Comparison of ENCODE assay signal across 8 mouse cellular contexts in genomic region chr11:106976194-106976593, GRCm38 (mm10). TPM values are rescaled to one million over a fixed set of nuclear protein-coding genes. Genes with fewer than 3 reads are reported as not detected.
A peak's percentile ranks its signal among the peaks of the same experiment; 100 is the strongest.
DNase-seq lines count a peak whose midpoint lies in the region; ATAC-seq and TF ChIP-seq lines count a peak whose summit lies in the region.

No protein-coding gene starts in this region.

- peaks cover 6% of the 10 kb centered on the region for H3K4me1 ChIP-seq in heart, embryonic 13.5 days
- H3K4me1 ChIP-seq in stomach, postnatal 0 days (replicated peaks; ENCODE audit: control insufficient read depth, insufficient read depth), result no peaks in the 10 kb centered on the region

- H3K36me3 ChIP-seq in heart, embryonic 13.5 days, result no peaks in the 10 kb centered on the region
- no peaks in the 10 kb centered on the region for H3K36me3 ChIP-seq in stomach, postnatal 0 days (ENCODE audit: control insufficient read depth, insufficient read depth, low read length)

- H3K4me3 ChIP-seq in heart, embryonic 13.5 days, result no peak overlapping the region
- no peak overlapping the region for H3K4me3 ChIP-seq in stomach, postnatal 0 days (ENCODE audit: low read depth, low read length)

- peak; percentile 21 for DNase-seq in ovary, postnatal 14 days (ENCODE audit: low spot score)
- DNase-seq in ovary, adult 18-20 months (ENCODE audit: low spot score), result no peak
- peak; percentile 80 to 83 for DNase-seq in kidney, postnatal 36 days
- DNase-seq in stomach, postnatal 0 days (ENCODE audit: low spot score), result no peak
- DNase-seq in Muller cell, postnatal 12 days (ENCODE audit: inconsistent ontology term), result no peak
- DNase-seq in cerebellum, adult 8-10 months, result no peak

- TF ChIP-seq CTCF in stomach, postnatal 0 days (IDR thresholded peaks at IDR 0.05; ENCODE audit: low read depth), result no peak

- WGBS in heart, embryonic 13.5 days, result 63% methylated on average over 8 of the region's 8 CpGs
- WGBS in stomach, postnatal 0 days, result 50% methylated on average over 8 of the region's 8 CpGs

- no peaks in the 10 kb centered on the region for H3K27me3 ChIP-seq in heart, embryonic 13.5 days (replicated peaks)
- no peaks in the 10 kb centered on the region for H3K27me3 ChIP-seq in stomach, postnatal 0 days (ENCODE audit: control insufficient read depth, insufficient read depth, low read length)

- no peak for ATAC-seq in heart, embryonic 13.5 days (ENCODE audit: extremely low read depth, insufficient number of reproducible peaks, low FRiP score, low TSS enrichment)
- ATAC-seq in stomach, postnatal 0 days (ENCODE audit: low FRiP score, low TSS enrichment), result peak; percentile 63
- no peak for ATAC-seq in erythroid progenitor cell, adult 5-6 weeks (replicated peaks; ENCODE audit: low FRiP score, poor library complexity, severe bottlenecking)

- H3K4me2 ChIP-seq in heart, embryonic 13.5 days, result no peak overlapping the region
- no peak overlapping the region for H3K4me2 ChIP-seq in stomach, postnatal 0 days (replicated peaks; ENCODE audit: low read depth)

- 0 out of 2 replicates have a peak overlapping the region, but pooled peaks have one; percentile 19 for H3K9ac ChIP-seq in heart, embryonic 13.5 days
- H3K9ac ChIP-seq in stomach, postnatal 0 days (ENCODE audit: low read length), result no peak overlapping the region; the same call in 1 of the 2 replicates

- no peak for TF ChIP-seq EP300 in stomach, postnatal 0 days (optimal IDR thresholded peaks at IDR 0.05)

- peak overlapping the region; percentile 25; the same call in 1 of the 2 replicates for H3K27ac ChIP-seq in heart, embryonic 13.5 days (replicated peaks)
- H3K27ac ChIP-seq in stomach, postnatal 0 days (replicated peaks), result peak overlapping the region; percentile 46; the same call in 1 of the 2 replicates

- no peaks in the 10 kb centered on the region for H3K9me3 ChIP-seq in heart, embryonic 13.5 days
- H3K9me3 ChIP-seq in stomach, postnatal 0 days (ENCODE audit: control insufficient read depth, low read length), result no peaks in the 10 kb centered on the region

RNA-seq across cellular contexts. Expression of gene Kpna2, which starts 23.1 kb away (rescaled TPM):
- polyA plus RNA-seq in heart, embryonic 13.5 days (2015; fragmentation: Nextera tagmentation; extraction: Ambion mirVana), result 281 and 299 TPM in 2 replicates
- 146 and 158 TPM in 2 replicates for polyA plus RNA-seq in stomach, postnatal 0 days (2015; fragmentation: Nextera tagmentation; extraction: Ambion mirVana)
- 456 and 494 TPM in 2 replicates for total RNA-seq in erythroid progenitor cell, adult 5-6 weeks (2015; ENCODE audit: low replicate concordance)
- 286 and 365 TPM in 2 replicates for total RNA-seq in erythroid progenitor cell, adult 5-6 weeks (2017; ENCODE audit: low replicate concordance)

RNA-seq across cellular contexts. Expression of gene 1810010H24Rik, which starts 49.3 kb away (rescaled TPM):
- 1.9 and 2.0 TPM in 2 replicates for polyA plus RNA-seq in heart, embryonic 13.5 days (2015; fragmentation: Nextera tagmentation; extraction: Ambion mirVana)
- polyA plus RNA-seq in stomach, postnatal 0 days (2015; fragmentation: Nextera tagmentation; extraction: Ambion mirVana), result 6.3 and 6.8 TPM in 2 replicates
- 2.5 TPM in 1 of 2 replicates, not detected in the other for total RNA-seq in erythroid progenitor cell, adult 5-6 weeks (2015; ENCODE audit: low replicate concordance)
- total RNA-seq in erythroid progenitor cell, adult 5-6 weeks (2017; ENCODE audit: low replicate concordance), result not detected in 2 replicates

RNA-seq across cellular contexts. Expression of gene Smurf2, which starts 55.7 kb away (rescaled TPM):
- polyA plus RNA-seq in heart, embryonic 13.5 days (2015; fragmentation: Nextera tagmentation; extraction: Ambion mirVana), result 9.7 and 10.2 TPM in 2 replicates
- 6.9 and 7.1 TPM in 2 replicates for polyA plus RNA-seq in stomach, postnatal 0 days (2015; fragmentation: Nextera tagmentation; extraction: Ambion mirVana)
- total RNA-seq in erythroid progenitor cell, adult 5-6 weeks (2015; ENCODE audit: low replicate concordance), result 7.9 and 9.2 TPM in 2 replicates
- 8.5 and 14.2 TPM in 2 replicates for total RNA-seq in erythroid progenitor cell, adult 5-6 weeks (2017; ENCODE audit: low replicate concordance)

Comparison
In these comparisons a context has a peak if more than half of its experiments do, and no peak if none do; other contexts are left out.
1. DNase-seq: peak in ovary, postnatal 14 days (single experiment) and kidney, postnatal 36 days (2 of 2); none in ovary, adult 18-20 months (single experiment), stomach, postnatal 0 days (single experiment), Muller cell, postnatal 12 days (single experiment) and cerebellum, adult 8-10 months (single experiment).